Mouse (Mus musculus): ENCODE results near the gene Vangl2.

DNA sequence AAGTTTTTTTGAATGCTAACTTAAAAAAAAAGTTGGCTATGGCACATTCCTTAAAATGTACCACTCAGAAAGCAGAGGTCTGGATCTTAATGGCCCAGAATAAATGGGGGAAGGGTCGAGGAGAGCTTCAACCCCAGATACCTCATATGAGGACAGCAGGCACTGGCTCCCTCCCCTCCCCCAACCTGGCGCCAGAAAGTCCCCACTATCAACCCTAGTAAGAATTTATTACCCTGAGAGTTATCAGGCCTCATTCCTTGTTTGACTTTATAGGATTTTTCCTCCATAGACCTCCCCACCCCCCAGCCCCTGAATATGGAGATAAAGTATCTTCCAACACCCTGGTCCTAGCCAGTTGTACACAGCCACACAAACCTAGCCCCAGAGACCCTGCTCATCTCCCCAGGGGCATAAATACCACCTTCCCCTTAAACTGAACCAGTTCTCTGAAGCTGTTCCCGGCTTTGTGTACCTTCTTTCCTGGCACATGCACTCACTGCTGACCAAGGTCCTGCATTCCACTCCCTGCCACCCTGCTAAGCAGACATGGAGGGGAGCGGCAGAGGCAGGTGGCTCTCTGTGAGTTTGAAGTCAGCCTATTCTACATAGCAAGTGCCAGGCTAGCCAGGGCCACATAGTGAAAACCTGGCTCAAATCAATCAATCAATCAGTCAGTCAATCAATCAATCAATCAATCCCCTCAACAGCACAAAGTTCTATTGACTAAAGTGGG is 35.2 kb upstream of the Vangl2 start:
- TF ChIP-seq CTCF (IDR thresholded peaks at IDR 0.05; ENCODE audit: low read depth) (no peak), EP300 (IDR thresholded peaks at IDR 0.05; ENCODE audit: low read depth) (no peak)
